20 mouse cellular contexts compared by ENCODE assay signal in genomic region chr16:17183003-17183402, GRCm38 (mm10). TPM values are rescaled to one million over a fixed set of nuclear protein-coding genes. Genes with fewer than 3 reads are reported as not detected.
"Had no signal": no experiment of that assay in that cellular context is flagged by ENCODE, and none has a peak within 500 bp of the region (broad histone marks: within the 10 kb centered on the region; RNA-seq: fewer than 3 reads in every experiment).

No protein-coding gene starts in this region.

- H3K9me3 ChIP-seq: kidney, embryonic 15.5 days; liver, embryonic 12.5 days; megakaryocyte, embryonic 14.5 days; midbrain, embryonic 10.5 days; midbrain, embryonic 13.5 days; neural tube, embryonic 13.5 days had no signal

- H3K4me3 ChIP-seq: kidney, embryonic 15.5 days; left cerebral cortex, adult 2 months; liver, embryonic 12.5 days; megakaryocyte, embryonic 14.5 days; midbrain, embryonic 10.5 days; midbrain, embryonic 13.5 days; myocyte; neural tube, embryonic 13.5 days had no signal

- H3K9ac ChIP-seq: kidney, embryonic 15.5 days; liver, embryonic 12.5 days; lung, embryonic 14.5 days; midbrain, embryonic 13.5 days; neural tube, embryonic 13.5 days had no signal

- H3K4me1 ChIP-seq: kidney, embryonic 15.5 days; midbrain, embryonic 13.5 days; neural tube, embryonic 13.5 days had no signal

- DNase-seq: kidney, postnatal 10 days; kidney, postnatal 36 days; layer of hippocampus, postnatal 36 days; lung, embryonic 14.5 days; retina, postnatal 1 day; thymus, adult 2 months; thymus, postnatal 14 days; thymus, postnatal 4 days had no signal

- H3K4me2 ChIP-seq: kidney, embryonic 15.5 days; liver, embryonic 12.5 days; lung, embryonic 14.5 days; midbrain, embryonic 13.5 days; neural tube, embryonic 13.5 days had no signal

- H3K27ac ChIP-seq: kidney, embryonic 15.5 days; left cerebral cortex, adult 2 months; liver, embryonic 12.5 days; midbrain, embryonic 10.5 days; midbrain, embryonic 13.5 days; neural tube, embryonic 13.5 days; stomach, postnatal 0 days had no signal

- H3K27me3 ChIP-seq: kidney, embryonic 15.5 days; liver, embryonic 12.5 days; megakaryocyte, embryonic 14.5 days; midbrain, embryonic 13.5 days; neural tube, embryonic 13.5 days had no signal

- ATAC-seq: liver, embryonic 12.5 days; lung, postnatal 0 days; midbrain, embryonic 13.5 days; midbrain, embryonic 16.5 days had no signal

RNA-seq across cellular contexts. Expression of gene Rimbp3, which starts 25.4 kb away (rescaled TPM):
- polyA plus RNA-seq: lung, postnatal 0 days had no signal

RNA-seq across cellular contexts. Expression of gene Ccdc116, which starts 36.0 kb away (rescaled TPM):
- total RNA-seq: monocyte, adult 5-6 weeks had no signal
